Mouse (Mus musculus) frontal cortex, adult (tissue): ENCODE measurements at regions not wholly inside any gene's neighbourhood (a gene's known extent, or its start where the extent isn't known, plus 50 kb on each side); places are given as distances from the start of the nearest gene placed in this dataset.
"Not testable (repeated sequence)": the region's sequence is repeated elsewhere in the genome, so short reads cannot be mapped to it uniquely, and the experiment has no call there.

Source experiments
- ATAC-seq: cut with Nextera tagmentation; 2 replicates; pipeline ENCODE4 v1.9.2; 2017; ENCODE audit warnings: mild to moderate bottlenecking, moderate library complexity, mixed read lengths; ENCODE audit not compliant: low TSS enrichment

DNA sequence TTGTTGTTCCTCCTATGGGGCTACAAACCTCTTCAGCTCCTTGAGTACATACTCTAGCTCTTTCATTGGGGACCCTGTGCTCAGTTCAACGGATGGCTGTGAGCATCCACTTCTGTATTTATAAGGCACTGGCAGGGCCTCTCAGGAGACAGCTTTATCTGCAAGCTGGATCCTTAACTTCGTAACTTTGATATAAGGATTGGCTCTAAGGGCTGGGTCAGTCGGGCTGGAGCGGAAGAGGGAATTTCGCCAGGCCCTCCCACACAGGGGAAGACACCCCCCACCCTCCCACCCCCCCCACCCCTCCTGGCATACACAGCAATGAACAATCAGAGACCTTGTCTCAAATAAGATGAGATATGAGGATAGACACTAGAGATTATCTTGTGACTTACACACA is 304.3 kb upstream of the Chordc1 start:
- no peak for ATAC-seq

DNA sequence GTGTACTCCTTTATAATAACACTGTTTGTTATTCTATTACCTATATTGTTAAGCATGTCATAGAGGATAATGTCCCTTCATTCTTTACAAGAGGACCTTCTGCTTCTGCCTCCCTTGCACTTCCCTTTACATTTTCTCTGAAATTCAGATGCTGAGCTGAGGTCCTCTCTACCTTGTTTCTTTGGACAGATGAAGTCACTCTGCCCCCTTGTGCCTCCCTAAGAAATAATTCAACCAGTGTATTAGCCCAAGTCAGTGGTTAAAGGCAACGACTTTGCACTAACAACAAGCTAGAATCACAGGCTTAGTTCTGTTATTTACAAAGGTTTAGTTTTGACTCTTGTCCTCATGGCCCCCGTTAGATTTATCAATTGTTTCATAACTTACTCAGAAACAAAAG is 289.4 kb upstream of the Chordc1 start:
- peak; percentile 88 for ATAC-seq

DNA sequence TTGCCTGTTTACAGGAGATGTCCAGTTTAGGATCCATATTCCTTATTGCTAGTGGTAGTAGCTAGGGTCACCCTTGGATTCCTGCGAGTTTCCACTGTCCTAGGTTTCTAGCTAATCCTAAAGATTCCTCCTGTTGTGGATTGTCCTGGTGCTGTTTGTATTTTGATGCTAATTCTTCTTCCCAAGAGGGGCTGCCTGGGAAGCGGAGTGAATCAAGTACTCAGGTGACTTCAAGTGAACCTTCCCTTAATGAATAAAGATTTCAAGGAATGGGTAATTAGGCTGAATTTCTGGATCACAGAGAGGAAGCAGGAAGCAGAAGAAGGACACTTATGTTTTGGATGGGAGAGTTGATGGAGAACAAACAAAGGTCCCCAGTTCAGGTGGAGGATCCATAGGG is 250.6 kb upstream of the Chordc1 start:
- ATAC-seq, result no peak

DNA sequence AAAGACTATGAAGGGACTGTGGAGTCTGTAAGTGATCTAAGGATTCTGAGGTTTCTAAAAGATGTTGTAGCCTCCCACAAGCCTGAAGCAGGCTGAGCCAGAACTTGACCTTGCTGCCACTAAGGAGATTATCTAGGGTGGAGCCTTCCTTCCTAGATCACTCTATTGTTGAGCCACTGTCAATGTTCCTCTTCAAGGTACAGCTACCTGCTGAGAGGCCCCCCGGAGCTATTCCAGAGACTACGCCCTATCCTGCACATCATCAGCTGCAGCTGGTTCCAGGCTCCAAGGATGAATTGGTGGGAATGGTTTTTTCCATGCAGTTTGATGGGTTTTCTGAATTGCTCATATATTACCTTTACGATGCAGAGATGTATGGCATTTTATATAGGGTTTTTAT is 249.3 kb upstream of the Chordc1 start:
- not testable (repeated sequence) for ATAC-seq

DNA sequence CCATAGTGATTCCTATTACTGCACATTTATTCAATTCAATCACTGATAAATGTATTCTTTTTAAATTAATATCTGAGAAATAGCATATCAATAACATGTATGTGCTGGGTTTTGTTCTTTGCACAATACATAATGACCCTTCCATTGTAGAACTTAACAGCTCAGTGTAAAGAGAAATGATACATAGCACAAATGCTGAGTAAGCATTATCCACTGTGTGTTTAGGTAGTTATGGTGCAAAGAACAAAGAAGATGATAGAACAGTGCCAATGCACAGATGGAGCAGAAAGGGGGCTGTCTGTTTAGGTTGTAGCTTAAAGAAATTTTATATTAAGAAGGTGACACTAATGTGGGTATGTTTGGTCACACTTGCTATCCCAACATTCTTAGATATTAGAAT is 215.0 kb upstream of the Chordc1 start:
- ATAC-seq, result no peak

DNA sequence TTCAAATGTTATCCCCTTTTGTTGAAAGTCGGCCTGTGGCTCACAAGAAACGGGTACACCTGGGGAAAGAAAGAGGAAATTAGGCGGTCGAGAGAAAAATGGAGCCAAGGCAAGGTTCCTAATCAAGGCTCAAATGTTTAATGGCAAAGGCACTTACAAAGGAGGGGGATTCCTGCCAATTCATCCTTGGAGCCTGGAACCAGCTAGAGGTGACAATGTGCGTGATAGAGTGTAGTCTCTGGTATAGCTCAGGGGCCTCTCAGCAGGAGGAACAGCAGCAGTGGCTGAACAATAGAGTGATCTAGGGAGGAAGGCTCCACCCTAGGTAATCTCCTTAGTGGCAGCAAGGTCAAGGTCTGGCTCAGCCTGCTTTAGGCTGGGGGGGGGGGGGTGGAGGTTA is 213.5 kb upstream of the Chordc1 start:
- not testable (repeated sequence) for ATAC-seq

DNA sequence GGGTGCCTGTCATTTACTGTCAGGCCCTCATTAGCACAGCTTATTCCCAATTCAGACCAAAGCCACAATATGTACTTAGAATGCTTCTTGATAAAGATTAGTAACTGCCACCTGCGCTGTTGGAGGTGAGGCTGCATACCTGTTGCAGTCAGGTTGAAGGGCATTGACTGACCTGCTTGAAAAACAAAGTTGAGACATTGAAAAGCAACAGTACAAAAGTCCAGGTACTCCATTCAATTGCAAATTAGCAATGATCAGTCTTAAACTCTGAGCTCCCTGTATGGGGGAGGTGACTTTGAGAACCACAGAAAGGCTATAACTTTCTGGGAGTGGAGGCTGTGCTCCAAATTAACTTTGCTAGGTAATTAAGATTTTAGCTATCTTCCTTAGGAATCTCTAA is 212.8 kb upstream of the Chordc1 start:
- not testable (repeated sequence) for ATAC-seq
